Mouse (Mus musculus): Measurements from ENCODE around the gene Sgcd.
A peak's percentile ranks its signal among the peaks of the same experiment; 100 is the strongest.
"Not testable (repeated sequence)": the region's sequence is repeated elsewhere in the genome, so short reads cannot be mapped to it uniquely, and the experiment has no call there.

The Sgcd gene

GRCm38 (mm10) chr11:47777226-47777915 is 211.4 kb downstream of the Sgcd start:
- no peak for DNase-seq (ENCODE audit: low read depth, low spot score)

- DNase-seq (ENCODE audit: low read depth, low spot score) = no peak
These were observed 212.8 kb downstream of the Sgcd start for GRCm38 (mm10) chr11:47776019-47776418.

- peak; percentile 19 for DNase-seq (ENCODE audit: low read depth, low spot score)
These were observed 222.9 kb downstream of the Sgcd start for GRCm38 (mm10) chr11:47765859-47766258.

- DNase-seq (ENCODE audit: low read depth, low spot score) = not testable (repeated sequence)
These were observed 225.2 kb downstream of the Sgcd start for GRCm38 (mm10) chr11:47763569-47763968.

GRCm38 (mm10) chr11:47759015-47759414 is 229.8 kb downstream of the Sgcd start:
- peak; percentile 42 for DNase-seq (ENCODE audit: low read depth, low spot score)

- no peak for DNase-seq (ENCODE audit: low read depth, low spot score)
These were observed 246.0 kb downstream of the Sgcd start for GRCm38 (mm10) chr11:47742806-47743205.

GRCm38 (mm10) chr11:47704930-47705787 is 283.6 kb downstream of the Sgcd start:
- DNase-seq (ENCODE audit: low read depth, low spot score) = peak; percentile 80

GRCm38 (mm10) chr11:47695611-47696010 is 293.2 kb downstream of the Sgcd start:
- DNase-seq (ENCODE audit: low read depth, low spot score) = no peak

- peak; percentile 57 for DNase-seq (ENCODE audit: low read depth, low spot score)
These were observed 330.6 kb downstream of the Sgcd start for GRCm38 (mm10) chr11:47658135-47658534.

- peak; percentile 28 for DNase-seq (ENCODE audit: low read depth, low spot score)
These were observed 342.9 kb downstream of the Sgcd start for GRCm38 (mm10) chr11:47645911-47646310.

GRCm38 (mm10) chr11:47641567-47642259 is 347.1 kb downstream of the Sgcd start:
- DNase-seq (ENCODE audit: low read depth, low spot score) = no peak

GRCm38 (mm10) chr11:47640556-47640955 is 348.2 kb downstream of the Sgcd start:
- no peak for DNase-seq (ENCODE audit: low read depth, low spot score)

GRCm38 (mm10) chr11:47630186-47630585 is 358.6 kb downstream of the Sgcd start:
- DNase-seq (ENCODE audit: low read depth, low spot score) = peak; percentile 31

GRCm38 (mm10) chr11:47609892-47610291 is 378.9 kb downstream of the Sgcd start:
- DNase-seq (ENCODE audit: low read depth, low spot score) = no peak

GRCm38 (mm10) chr11:47574635-47575034 is 414.1 kb downstream of the Sgcd start:
- no peak for DNase-seq (ENCODE audit: low read depth, low spot score)

GRCm38 (mm10) chr11:47568488-47568887 is 420.3 kb downstream of the Sgcd start:
- no peak for DNase-seq (ENCODE audit: low read depth, low spot score)

- peak; percentile 66 for DNase-seq (ENCODE audit: low read depth, low spot score)
These were observed 422.6 kb downstream of the Sgcd start for GRCm38 (mm10) chr11:47566156-47566555.

GRCm38 (mm10) chr11:47524845-47525244 is 463.9 kb downstream of the Sgcd start:
- DNase-seq (ENCODE audit: low read depth, low spot score) = no peak

- peak; percentile 64 for DNase-seq (ENCODE audit: low read depth, low spot score)
These were observed 480.7 kb downstream of the Sgcd start for GRCm38 (mm10) chr11:47508047-47508446.

- not testable (repeated sequence) for DNase-seq (ENCODE audit: low read depth, low spot score)
These were observed 485.5 kb downstream of the Sgcd start for GRCm38 (mm10) chr11:47503236-47503635.

GRCm38 (mm10) chr11:47473493-47474230 is 515.1 kb downstream of the Sgcd start:
- DNase-seq (ENCODE audit: low read depth, low spot score) = peak; percentile 54
